In the genomic region with DNA sequence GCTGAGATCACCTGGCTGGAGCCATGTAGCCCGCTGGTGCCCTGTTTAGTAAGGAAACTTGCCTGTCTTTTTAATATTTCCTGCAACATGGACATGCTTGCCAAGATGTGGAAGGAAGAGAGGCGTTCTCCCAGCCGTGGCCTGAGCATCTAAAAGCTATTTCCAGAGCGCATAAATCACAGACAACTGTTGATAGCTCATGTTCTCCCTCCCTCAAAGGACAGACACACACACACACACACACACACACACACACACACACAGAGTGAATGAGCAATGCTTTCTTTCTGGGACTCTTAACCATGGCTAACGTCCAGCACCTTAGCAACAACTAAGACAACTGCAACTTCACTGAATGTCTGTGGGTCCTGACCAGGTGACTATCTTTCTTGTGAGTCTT, we compare ENCODE assay signal across 15 mouse cellular contexts.
DNase-seq lines count a peak whose midpoint lies in the region; ATAC-seq and TF ChIP-seq lines count a peak whose summit lies in the region.
"Had no signal": no experiment of that assay in that cellular context is flagged by ENCODE, and none has a peak within 500 bp of the region (broad histone marks: within the 10 kb centered on the region; RNA-seq: fewer than 3 reads in every experiment).

No protein-coding gene starts in this region.

- H3K36me3 ChIP-seq in kidney, adult 2 months (ENCODE audit: control insufficient read depth, insufficient read depth, low read length), result no peaks in the 10 kb centered on the region
- no peaks in the 10 kb centered on the region for H3K36me3 ChIP-seq in kidney, embryonic 16.5 days (ENCODE audit: insufficient read depth, low read length)
- H3K36me3 ChIP-seq: intestine, embryonic 15.5 days; limb, embryonic 12.5 days; midbrain, embryonic 12.5 days had no signal

- H3K4me2 ChIP-seq in kidney, embryonic 16.5 days (replicated peaks; ENCODE audit: low read depth, low read length), result no peak overlapping the region
- H3K4me2 ChIP-seq: intestine, embryonic 15.5 days; limb, embryonic 12.5 days; midbrain, embryonic 12.5 days had no signal

- no peaks in the 10 kb centered on the region for H3K9me3 ChIP-seq in kidney, embryonic 16.5 days (ENCODE audit: low read length)
- H3K9me3 ChIP-seq: intestine, embryonic 15.5 days; limb, embryonic 12.5 days; midbrain, embryonic 12.5 days had no signal

- DNase-seq in kidney, adult 2 months, result peak; percentile 82
- no peak for DNase-seq in kidney, adult 18-20 months
- DNase-seq in adrenal gland, adult 2 months, result peak; percentile 78
- peak; percentile 75 for DNase-seq in adrenal gland, postnatal 14 days
- DNase-seq: cerebellum, adult 8-10 months; layer of hippocampus, postnatal 36 days; spleen, adult 18-20 months had no signal

- ATAC-seq in kidney, embryonic 16.5 days (ENCODE audit: low FRiP score, low TSS enrichment), result no peak
- no peak for ATAC-seq in erythroblast, adult 5-6 weeks (replicated peaks; ENCODE audit: low FRiP score, poor library complexity, severe bottlenecking)
- ATAC-seq in granulocyte monocyte progenitor cell, adult 5-6 weeks (replicated peaks; ENCODE audit: poor library complexity, severe bottlenecking), result no peak
- ATAC-seq in megakaryocyte, adult 5-6 weeks (ENCODE audit: poor library complexity, severe bottlenecking), result no peak
- ATAC-seq: intestine, embryonic 15.5 days; Patski had no signal

- no peak overlapping the region for H3K9ac ChIP-seq in kidney, embryonic 16.5 days (replicated peaks; ENCODE audit: low read length)
- H3K9ac ChIP-seq: intestine, embryonic 15.5 days; limb, embryonic 12.5 days; midbrain, embryonic 12.5 days had no signal

- H3K27ac ChIP-seq in kidney, adult 2 months (ENCODE audit: insufficient read depth, low read depth, low read length), result no peak overlapping the region
- peak overlapping the region; percentile 41; the same call in 1 of the 2 replicates for H3K27ac ChIP-seq in kidney, embryonic 16.5 days (ENCODE audit: low read length)
- H3K27ac ChIP-seq: intestine, embryonic 15.5 days; limb, embryonic 12.5 days; midbrain, embryonic 12.5 days had no signal

- no peak for TF ChIP-seq POLR2A in kidney, adult 2 months (IDR thresholded peaks at IDR 0.05; ENCODE audit: low read depth, low read length)

- WGBS in kidney, adult 2 months, result 44% methylated on average over 5 of the region's 5 CpGs
- 37% methylated on average over 5 of the region's 5 CpGs for WGBS in kidney, embryonic 16.5 days

- no peak overlapping the region for H3K4me3 ChIP-seq in kidney, adult 2 months (ENCODE audit: insufficient read depth, low read depth, low read length)
- H3K4me3 ChIP-seq in kidney, embryonic 16.5 days (ENCODE audit: low read length), result no peak overlapping the region
- H3K4me3 ChIP-seq: intestine, embryonic 15.5 days; limb, embryonic 12.5 days; midbrain, embryonic 12.5 days had no signal

- no peak for TF ChIP-seq CTCF in kidney, adult 2 months (conservative IDR thresholded peaks at IDR 0.05; ENCODE audit: insufficient read depth, insufficient read length, low read depth, low read length)

- H3K4me1 ChIP-seq in kidney, adult 2 months (ENCODE audit: control insufficient read depth, insufficient read depth, low read length), result peaks cover 17% of the 10 kb centered on the region
- peaks cover 31% of the 10 kb centered on the region for H3K4me1 ChIP-seq in kidney, embryonic 16.5 days (ENCODE audit: insufficient read depth, low read length)
- H3K4me1 ChIP-seq: intestine, embryonic 15.5 days had no signal

- H3K27me3 ChIP-seq in kidney, adult 2 months (replicated peaks; ENCODE audit: control insufficient read depth, insufficient read depth, low read length), result no peaks in the 10 kb centered on the region
- H3K27me3 ChIP-seq in kidney, embryonic 16.5 days (ENCODE audit: insufficient read depth, low read length), result no peaks in the 10 kb centered on the region
- H3K27me3 ChIP-seq: intestine, embryonic 15.5 days; limb, embryonic 12.5 days; midbrain, embryonic 12.5 days; Patski had no signal
